Mouse (Mus musculus) right cerebral cortex, postnatal 4 days (tissue): Measurements from ENCODE around the gene Fkbp8.

Experiments used
- DNase-seq: peaks from one replicate; pipeline ENCODE4 v3.0.0-alpha.2; 2022

The Fkbp8 gene

DNA sequence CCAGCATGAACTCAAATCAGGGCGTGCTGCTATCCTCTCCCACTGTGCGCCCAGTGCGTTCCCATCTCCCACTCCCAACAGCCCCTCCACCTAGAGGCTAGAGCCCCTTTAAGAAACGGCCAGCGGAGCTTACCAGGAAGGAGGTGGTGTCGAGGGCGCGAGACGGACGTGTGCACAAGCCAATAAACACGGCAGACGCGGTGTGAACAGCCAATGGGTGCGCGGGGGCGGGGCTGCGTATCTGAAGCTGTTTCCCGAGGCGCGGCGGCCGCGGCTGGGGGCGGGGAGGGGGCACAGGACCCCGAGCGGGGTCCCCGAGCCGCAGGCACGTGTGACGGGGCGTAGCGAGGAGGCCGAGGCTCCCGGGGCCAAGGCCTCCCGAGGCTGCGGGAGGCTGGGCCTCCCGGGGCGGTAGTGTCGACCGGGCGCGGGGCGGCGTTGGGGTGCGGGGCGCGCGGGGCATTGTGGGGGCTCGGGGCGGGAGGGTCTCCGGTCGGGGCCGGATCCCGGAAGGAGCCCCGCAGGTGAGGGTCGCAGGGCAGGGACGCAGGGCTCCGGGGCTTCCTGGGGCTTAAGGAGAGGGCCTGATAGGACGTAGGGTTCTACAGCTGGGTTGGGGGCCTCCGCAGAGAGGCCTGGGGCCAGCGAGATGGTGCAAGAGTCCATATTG lies at the start of gene Fkbp8, which contains the start of gene Kxd1:
TSS of gene Fkbp8 (plus strand) at position 213 of the 670 bp plus-strand sequence.
TSS of gene Kxd1 (minus strand) at position 445 of the 670 bp plus-strand sequence.
- DNase-seq: peak; percentile 99

DNA sequence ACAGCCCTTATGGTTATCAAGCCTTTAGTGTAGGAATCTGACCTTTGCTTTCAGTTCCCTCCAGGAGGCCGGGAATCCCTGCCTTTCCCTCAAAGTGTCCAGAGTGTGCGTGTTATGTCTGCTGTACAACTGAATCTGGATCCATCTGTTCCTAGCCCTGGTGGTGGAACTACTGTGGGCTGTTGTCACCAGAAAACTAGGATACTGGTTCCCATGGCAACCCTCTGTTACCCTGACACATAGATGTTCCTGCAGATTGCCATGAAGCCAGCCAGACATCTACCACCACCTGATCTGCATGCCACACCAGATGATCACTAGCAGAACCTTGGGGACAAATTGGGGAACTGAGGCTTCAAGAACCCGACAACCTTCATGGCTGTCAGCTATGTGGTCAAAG lies 45.6 kb upstream of the Fkbp8 start:
- no peak for DNase-seq

DNA sequence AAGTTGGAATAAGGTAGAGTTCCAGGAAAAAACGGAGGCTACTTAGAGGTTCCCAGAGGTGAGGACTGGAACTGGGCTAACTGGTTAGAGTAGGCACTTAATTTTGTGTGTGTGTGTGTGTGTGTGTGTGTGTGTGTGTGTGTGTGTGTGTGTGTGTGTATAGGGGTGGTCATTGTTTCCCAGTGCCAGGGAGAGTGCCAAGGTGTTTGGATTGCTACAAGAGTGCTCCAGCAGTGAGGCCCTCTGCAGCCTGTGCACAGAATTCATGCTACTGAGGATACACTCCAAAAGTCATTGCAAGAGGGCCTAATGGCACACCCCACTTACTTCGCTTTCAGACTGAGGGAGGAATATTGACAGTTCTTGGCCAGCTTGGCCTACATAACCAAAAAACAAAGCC lies 44.6 kb upstream of the Fkbp8 start:
- no peak for DNase-seq

DNA sequence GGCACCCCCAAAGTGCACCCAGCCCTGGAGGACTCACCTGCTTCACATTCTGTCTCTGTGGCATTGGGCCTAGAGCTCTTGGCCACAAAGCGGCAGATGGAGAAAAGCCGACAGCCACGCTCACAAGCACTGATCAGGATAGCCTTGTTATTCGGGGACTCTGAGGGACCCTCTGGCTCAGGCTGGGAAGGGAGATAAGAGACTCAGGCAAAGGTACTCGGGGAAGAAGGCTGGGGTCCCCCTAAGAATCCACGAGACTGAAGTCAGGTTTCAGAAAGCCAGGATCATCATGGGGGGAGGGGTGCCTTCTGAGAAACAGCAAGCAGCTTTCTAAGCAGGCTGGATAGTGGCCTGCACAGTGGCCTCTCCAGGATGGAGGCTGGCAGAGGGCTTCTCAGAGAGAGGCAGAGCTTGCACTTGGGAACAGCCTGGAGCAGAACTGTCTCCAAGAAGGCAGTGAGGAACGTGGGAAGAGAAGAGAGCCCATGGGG lies 41.3 kb upstream of the Fkbp8 start:
- DNase-seq: no peak

DNA sequence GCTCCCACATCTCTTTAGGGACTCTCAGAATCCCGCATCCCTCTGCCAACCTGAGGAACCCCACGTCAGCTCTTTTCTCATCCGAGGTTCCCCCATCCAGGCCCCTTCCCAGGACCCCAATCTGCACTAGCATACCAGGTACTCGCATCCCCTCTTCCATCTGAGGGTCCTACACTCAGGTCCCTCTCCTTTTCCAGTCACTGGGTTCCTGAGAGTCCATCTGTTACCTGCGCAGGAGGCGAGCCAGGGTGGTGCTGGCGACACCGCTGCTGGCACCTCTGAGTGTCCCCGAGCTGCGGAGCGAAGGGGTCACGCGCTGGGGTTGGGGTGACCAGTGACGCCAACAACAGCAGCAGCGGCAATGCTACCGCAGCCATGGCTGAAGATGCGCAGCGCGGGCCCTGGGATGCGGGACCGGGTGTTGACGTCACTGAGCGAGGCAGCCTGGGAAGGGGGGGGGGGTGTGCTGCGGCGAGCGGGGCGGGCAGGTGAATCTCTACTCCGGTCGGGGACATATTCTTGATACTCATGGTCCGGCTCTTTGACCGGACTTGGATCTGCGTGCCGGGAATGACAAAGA lies 40.5 kb upstream of the Fkbp8 start, which contains the start of gene Tmem59l:
TSS of gene Tmem59l (minus strand) at position 418 of the 580 bp plus-strand sequence.
- peak; percentile 67 for DNase-seq

DNA sequence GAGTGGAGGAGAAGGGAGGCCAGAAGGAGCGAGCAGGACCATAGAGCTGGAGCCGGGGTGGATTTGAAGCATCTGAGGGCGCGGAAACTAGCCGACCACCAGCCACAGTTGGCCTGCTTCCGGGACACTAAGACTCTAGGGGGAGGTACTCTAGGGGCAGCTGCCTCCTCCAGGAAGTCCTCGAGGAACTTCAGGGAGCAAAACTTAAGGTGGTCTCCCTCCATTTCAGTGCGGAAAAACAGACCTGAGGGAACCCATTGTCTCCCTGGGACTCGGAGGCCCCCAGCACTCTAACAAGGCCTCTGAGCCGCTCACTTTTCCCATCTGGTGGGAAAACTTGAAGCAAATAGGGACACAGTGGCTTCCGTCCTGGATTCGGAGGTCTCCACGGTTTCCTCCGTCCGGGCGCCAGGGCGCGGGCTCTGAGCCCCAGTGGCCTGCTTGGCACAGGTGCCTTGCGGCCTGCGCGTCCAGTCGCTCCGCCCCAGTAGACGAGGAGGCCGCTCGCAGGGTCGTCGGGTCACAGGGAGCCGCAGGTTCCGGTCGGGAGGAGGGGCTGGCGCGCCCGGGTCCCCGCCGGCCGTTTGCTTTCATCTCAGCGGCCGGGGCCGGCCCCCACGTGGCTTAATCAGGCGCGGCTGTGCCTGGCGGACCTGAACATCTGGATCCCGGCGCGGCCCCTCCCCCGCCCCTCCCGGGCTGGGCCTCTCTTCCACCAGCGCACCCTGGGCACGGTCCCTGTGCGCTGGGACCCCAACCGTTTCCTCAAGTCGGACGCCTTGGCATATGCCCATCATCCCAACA lies 39.3 kb upstream of the Fkbp8 start:
- DNase-seq: no peak

DNA sequence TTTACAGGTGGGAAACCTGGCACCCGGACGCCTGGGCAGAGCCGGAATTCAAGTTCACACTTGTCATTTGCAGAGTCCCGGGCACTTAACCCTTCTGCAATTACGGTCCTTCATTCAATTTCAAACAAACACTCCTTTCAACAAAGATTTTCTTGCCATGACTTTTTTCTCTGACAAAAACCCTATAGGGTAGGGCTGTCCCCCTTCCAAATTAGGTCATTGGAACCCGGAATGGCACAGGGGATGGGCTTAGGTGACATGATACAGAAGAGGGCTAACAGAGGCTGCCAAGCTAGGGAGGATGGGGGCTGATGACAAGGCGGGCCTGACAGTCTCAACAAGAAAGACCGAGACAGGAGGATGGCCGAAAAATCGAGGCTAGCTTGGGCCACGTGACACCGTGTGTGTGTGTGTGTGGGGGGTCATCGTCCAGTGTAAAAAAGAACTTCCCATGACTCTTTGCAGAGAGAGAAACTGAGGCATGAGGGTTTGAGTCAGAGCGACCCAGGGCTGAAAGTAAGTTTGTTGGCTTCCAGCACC lies 38.5 kb upstream of the Fkbp8 start:
- DNase-seq: no peak

DNA sequence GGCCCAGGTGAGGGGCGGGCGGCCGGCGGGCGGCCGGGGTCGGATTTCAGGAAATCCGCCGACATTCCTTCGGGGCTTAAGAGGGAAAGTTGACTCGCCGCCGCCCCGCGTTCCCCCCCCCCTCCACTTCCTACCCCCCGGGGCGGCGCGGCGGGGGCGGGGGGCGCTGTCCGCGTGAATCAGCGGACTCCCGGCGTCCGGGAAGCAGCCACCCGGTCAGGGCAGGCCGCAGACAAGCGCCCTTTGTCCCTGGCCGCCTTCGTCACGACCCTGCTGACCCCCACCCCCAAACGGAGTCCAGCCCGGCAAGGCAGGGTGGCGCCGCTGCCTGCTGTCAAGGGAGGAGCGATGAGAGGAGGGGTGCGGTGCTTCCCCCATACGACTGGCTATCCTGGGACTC lies 37.9 kb upstream of the Fkbp8 start:
- DNase-seq: no peak

DNA sequence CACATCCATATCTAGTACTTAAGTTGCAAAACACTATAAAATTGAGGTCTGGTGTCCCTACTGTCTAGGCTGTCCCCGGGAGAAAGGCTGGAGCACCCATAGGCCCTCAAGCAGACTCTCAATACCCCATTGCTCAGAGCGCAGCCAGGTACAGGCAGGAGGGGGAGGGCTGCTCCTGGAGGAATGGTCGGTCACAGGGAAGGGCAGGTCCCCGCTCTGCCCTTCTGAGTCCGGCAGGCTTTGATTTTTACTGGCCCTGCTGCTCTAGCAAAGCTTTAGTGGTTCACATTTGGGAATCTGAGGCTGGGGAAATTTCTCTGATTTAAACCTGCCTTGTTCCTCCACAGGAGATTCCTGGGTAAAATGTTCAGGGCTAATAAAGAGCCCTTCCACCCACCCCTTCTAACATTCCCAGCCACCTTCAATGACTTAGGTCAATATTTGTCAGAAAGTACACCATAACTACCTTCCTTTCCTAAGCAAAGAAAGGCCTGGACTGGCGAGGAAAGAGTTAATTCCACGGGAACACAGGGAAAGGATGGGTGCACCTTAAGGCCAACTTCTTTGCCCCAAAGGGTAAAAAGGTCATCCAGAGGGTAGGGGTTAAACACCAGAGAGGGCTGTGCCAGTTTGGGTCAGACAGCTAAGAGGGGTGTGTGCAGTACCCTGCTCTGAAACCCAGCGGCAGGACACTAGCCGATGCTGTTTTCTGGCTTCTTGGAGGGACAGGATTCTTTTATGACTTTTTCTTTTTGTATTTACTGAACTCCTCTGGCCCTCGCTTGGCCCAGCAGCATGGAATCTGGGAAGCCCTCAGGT lies 37.3 kb upstream of the Fkbp8 start:
- no peak for DNase-seq

DNA sequence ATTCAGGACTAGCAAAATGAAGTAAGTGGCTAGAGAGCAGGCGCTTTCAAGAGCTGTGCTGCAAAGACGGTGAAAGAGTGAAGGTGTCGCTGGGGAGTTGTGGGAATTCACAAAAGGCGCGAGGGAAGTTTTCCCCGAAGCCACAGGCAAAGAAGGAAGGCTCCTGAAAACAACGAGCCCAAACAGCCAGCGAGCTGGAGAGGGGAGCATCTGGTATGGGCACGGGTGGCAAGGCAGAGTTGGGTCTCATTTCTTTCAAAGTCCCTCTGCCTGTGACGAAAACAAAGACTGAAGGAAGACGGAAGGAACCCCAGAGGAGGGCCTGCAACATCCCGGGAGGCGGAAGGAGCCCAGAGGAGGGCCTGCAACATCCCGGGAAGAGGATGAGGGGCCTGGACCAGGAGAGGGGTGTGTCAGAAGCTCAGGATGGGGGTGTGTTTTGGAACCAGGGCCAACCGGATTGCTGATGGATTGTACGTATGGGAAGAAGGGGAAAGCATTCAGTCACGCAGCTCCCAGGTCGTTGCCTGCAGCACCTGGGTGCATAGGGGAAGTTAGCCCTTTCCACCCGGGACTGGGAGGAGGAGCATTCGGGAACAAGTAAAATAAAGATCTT lies 36.5 kb upstream of the Fkbp8 start:
- DNase-seq: no peak

DNA sequence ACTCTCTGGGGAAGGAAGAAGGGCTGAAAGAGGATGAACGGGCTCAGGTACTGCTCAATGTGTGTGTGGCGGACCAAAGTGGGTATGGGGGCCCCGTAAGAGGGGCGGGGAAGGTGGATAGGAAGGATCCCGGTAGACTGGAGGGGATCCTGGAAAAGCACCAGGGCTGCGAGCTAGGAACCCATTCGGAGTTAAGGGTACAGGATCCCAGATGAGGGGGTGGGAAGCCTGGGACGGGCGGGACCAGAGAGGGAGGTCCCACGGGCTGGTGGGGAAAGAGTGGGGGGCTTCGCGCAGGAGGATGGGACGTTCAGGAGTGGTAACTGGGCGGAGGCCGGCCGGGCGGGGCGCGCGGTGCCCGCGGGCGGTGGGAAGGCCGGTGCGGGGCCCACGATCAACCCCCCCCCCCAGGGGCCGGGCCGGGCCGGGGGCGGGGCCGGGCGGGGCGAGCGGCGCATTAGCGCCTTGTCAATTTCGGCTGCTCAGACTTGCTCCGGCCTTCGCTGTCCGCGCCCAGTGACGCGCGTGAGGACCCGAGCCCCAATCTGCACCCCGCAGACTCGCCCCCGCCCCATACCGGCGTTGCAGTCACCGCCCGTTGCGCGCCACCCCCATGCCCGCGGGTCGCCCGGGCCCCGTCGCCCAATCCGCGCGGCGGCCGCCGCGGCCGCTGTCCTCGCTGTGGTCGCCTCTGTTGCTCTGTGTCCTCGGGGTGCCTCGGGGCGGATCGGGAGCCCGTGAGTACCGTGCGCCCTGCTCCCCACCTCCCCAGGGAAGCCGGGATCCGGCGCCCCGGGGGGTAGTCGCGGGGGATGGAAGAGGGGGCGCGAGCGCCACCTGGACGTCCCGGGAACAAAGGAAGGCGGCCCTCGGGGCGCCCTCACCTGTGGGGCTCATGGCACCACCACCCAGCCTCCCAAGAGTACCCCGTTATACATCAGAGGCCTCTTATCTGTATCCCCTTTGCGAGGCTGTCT lies 34.6 kb upstream of the Fkbp8 start, which contains the start of gene Crlf1:
TSS of gene Crlf1 (plus strand) at position 495 of the 977 bp plus-strand sequence.
- DNase-seq: no peak

DNA sequence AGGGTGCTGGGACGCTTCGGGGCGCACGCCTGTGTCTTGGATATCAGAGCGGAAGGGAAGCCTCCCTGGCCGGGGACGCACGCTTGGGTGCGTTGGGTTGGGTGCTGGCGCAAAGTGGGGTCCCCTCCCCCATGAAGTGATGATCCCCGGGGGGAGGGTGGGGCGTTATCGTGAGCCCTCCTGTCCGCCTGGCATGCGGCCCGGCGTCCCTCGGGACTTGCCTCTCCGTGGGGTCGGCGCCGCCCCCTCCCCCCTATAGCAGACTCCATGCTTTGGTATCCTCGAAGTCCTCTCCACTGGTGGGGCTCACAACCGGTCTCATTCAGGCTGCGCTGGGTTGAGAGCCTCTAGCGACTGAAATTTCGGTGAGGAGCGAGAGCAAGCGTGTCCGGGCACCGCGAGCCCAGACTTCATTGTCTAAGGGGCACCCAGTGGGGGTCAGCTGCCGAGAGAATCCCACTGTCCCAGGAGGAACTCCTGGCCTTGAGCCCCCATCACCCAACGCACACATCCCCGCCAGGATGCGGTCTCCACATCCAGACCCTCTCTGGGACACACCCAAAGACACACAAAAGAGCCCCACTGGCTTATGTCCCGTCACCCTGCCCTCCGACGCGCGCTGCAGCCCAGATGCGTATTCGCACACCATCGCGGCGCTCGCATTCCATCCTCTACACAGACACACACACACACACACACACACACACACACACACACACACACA lies 33.7 kb upstream of the Fkbp8 start:
- DNase-seq: no peak

DNA sequence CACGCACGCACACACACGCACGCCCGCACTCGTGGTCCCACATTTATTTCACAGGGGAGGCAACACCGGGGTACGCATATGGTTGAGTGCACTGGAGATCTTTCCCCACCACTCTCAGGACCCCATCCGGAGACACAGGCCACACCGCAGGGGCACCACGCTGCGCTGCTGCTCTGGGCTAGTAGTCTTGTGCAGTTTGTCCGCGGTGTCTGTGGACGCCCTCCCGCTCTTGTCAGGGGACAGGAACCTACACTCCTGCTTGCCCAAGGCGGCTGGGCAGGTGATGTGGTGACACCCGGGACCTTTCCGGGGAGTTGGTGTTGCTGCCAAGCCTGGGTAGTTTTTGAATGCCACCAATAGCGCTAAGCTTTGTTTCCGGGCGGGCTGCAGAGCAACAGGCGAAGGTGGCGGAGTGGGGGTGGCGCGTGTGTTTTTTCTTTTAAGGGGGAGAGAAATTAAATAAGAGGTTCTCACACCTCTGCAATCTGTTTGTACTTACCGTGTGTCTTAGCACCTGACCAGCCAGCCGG lies 33.0 kb upstream of the Fkbp8 start:
- no peak for DNase-seq

DNA sequence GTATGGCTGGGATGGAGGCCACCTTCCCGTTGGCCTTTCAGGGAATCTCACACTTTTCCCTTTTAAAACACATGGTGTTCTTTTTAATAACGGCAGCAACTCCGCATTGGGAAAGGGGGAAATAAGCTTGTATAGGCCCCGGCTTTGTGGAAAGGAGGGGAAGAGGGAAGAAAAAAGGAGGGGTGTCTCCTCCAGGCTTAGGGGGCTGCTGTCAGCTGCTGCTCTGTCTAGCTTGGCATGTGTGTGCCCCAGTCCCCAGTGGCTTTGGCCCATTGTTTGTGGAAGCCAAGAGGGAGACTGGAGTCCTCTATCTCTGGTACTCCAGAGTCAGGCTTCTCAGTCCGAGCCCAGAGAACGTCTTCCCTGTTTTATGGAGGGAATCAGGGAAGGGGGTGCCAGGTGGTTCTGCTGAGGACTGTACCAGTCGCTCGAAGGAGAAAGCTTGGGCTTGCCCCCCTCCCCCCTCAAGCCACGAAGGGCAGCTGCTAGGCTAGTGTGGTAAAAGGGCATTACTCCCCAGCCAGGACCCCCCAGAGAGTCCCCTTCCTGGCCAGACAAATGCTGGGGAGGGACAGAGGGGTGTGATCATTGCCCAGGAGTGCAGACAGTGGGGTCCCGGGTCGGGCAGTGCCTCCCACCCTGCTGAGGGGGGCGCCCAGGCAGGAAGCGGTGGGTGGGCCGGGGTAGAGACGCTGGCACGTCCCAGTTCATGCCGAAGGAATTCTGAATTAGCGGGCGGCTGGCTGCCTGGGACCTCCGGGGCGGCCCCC lies 32.3 kb upstream of the Fkbp8 start:
- DNase-seq: no peak

DNA sequence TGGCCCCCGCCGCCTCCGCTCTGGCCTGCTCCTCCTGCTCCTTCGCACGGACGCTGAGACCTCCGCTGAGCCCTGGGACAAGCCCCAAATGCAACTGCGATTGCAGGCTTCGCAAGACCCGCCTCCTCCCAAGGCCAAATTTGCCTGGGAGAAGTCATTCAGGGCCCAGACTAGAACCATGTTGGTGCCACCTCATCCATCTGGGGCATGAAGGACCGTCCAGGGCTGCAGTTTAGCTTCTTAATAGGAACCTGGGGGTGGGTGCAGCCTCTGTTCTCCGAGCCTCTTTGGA lies 31.8 kb upstream of the Fkbp8 start:
- DNase-seq: no peak

DNA sequence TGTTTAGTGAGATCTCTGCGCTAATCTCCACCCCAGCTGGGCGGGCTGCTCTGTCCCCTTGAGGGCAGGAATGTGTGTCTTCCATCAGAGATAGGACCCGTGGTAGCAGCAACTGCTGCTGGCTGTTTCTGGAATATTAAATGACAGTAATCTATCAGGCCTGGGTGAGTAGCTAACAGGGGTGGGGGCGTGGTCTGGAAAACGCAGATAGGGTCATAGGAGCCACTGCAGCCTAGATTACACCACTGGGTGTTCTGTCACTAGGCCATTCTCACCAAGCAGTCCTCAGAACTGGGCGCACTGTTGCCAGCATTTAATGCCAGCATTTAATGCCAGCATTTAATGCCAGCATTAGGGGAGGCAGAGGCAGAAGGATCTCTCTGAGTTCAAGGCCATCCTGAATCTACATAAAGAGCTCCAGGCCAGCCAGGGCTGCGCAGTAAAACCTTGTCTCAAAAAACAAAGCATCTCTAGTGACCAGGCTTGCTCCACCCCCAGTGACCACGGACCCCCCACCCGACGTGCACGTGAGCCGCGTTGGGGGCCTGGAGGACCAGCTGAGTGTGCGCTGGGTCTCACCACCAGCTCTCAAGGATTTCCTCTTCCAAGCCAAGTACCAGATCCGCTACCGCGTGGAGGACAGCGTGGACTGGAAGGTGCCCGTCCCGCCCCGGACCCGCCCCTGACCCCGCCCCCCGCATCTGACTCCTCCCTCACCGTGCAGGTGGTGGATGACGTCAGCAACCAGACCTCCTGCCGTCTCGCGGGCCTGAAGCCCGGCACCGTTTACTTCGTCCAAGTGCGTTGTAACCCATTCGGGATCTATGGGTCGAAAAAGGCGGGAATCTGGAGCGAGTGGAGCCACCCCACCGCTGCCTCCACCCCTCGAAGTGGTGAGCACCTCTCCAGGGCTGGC lies 26.9 kb upstream of the Fkbp8 start:
- no peak for DNase-seq

DNA sequence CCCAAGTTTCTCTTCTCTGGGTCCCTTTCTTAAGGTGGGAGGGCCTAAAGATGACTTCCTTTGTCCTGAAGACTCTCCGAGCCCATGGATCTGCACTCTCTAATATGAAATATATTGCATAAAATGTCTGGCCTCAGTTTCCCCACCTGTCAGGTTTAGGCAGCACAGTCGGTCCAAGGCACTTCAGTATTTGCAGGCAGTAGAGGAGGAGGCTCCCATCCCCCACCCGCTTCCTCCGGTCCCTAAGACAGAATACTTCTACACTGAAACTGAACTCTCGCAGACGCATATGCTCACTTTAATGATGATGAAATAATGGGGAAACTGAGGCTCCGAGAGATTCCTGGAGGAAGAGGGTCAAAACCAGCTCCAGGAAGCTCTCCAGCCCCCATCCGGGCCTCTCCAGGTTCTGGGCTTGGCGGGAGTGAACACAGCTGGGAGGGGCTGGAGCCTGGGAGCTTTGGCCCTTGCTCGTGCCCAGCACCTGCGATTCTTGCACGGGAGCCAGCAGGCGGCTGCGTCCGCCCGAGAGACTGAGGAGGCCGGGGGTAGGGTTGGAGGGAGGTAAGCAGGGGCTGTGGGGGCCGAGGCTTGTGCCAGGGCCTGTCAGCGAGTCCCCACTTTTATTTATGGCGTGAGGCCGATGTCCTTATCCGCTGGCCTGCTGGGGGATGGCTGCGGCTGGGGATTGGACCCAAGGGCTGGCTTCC lies 25.5 kb upstream of the Fkbp8 start:
- DNase-seq: no peak
